Mouse (Mus musculus) limb, embryonic 11.5 days (tissue): ENCODE measurements around the gene Nmnat2. TPM values are rescaled to one million over a fixed set of nuclear protein-coding genes. Genes with fewer than 3 reads are reported as not detected.

ENCODE experiments used
- ATAC-seq: fragments of 200-750 bp; cut with Nextera tagmentation; 2 replicates; pipeline ENCODE4 v1.8.0; 2017; ENCODE audit warnings: low read depth; ENCODE audit not compliant: insufficient number of reproducible peaks, low FRiP score, low TSS enrichment
- DNase-seq: peaks from one replicate; pipeline ENCODE4 v3.0.0-alpha.2; 2015; ENCODE audit warnings: low spot score
- H3K27ac ChIP-seq: fragments of 300-500 bp; sonication (generic); replicated peaks from 2 replicates; pipeline ENCODE4 v1.5.1; 2014; ENCODE audit warnings: low read depth, mild to moderate bottlenecking, low read length
- H3K27me3 ChIP-seq: fragments of 300-500 bp; sonication (generic); 2 replicates; pipeline ENCODE4 v1.6.1; 2014; ENCODE audit warnings: mild to moderate bottlenecking, low read length, mixed read lengths; ENCODE audit not compliant: control insufficient read depth, insufficient read depth
- H3K36me3 ChIP-seq: fragments of 300-500 bp; sonication (generic); 2 replicates; pipeline ENCODE4 v1.6.1; 2014; ENCODE audit warnings: mild to moderate bottlenecking, low read length, moderate library complexity, mixed read lengths; ENCODE audit not compliant: control insufficient read depth, insufficient read depth
- H3K4me1 ChIP-seq: fragments of 300-500 bp; sonication (generic); 2 replicates; pipeline ENCODE4 v1.6.1; 2014; ENCODE audit warnings: low read length, mixed read lengths; ENCODE audit not compliant: control insufficient read depth, insufficient read depth
- H3K4me2 ChIP-seq: fragments of 300-500 bp; sonication (generic); 2 replicates; pipeline ENCODE4 v1.6.1; 2014; ENCODE audit warnings: low read depth, mild to moderate bottlenecking, moderate library complexity; ENCODE audit not compliant: severe bottlenecking
- H3K4me3 ChIP-seq: fragments of 300-500 bp; sonication (generic); 2 replicates; pipeline ENCODE4 v1.5.1; 2014; ENCODE audit warnings: low read depth, low read length
- H3K9ac ChIP-seq: fragments of 300-500 bp; sonication (generic); 2 replicates; pipeline ENCODE4 v1.6.1; 2014; ENCODE audit warnings: mild to moderate bottlenecking, low read length
- H3K9me3 ChIP-seq: fragments of 300-500 bp; sonication (generic); 2 replicates; pipeline ENCODE4 v1.6.1; 2016; ENCODE audit warnings: low read length; ENCODE audit not compliant: control insufficient read depth
- WGBS: fragments of 180-500 bp; shearing (Covaris S2); extraction: QIAGEN DNeasy Blood & Tissue Kit; methylation state at CpG from one replicate; pipeline ENCODE4 v1.1.7; 2014; 5-methylcytosine and 5-hydroxymethylcytosine counted together
- polyA plus RNA-seq: library from polyadenylated mRNA; unstranded; fragments of >200 nt; fragmentation: Nextera tagmentation; extraction: Ambion mirVana; gene quantifications from 2 replicates; pipeline ENCODE4 v1.2.1, GENCODE M21; 2014

The Nmnat2 gene
- polyA plus RNA-seq, 1 experiment from 2014 or later = 0.37 TPM

DNA sequence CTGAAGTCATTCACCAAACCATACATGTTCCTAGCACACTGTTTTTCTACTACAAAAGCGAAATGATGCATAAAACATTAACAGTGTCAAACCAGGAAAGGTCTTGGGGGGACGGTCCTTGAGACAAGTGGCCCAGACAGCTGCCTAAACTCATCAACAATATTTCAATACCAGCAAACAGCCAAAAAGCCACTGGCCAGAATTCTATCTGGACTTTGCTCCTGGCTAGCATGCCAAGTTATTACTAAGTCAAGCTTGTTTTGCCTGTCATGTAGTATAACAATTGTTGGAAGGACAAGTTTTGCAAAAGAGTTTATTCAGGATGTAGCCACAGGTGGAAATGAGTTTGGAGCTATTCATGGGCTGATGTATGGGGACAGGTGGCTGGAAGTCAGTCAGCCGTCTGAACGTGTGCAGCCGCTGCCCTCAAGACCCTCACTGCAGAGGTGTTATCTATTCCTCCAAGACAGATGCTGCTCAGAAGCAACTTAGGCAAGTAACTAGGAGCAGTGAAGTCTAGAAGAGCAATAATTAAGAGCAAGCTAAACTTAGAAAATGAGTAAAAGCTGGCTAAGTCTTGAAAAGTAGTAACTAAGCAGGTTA lies 202.3 kb downstream of the Nmnat2 start:
- Histone ChIP-seq H3K27ac (no peak overlapping the region), H3K9ac (no peak overlapping the region), H3K36me3 (no peaks in the 10 kb centered on the region), H3K4me3 (no peak overlapping the region), H3K9me3 (no peaks in the 10 kb centered on the region), H3K4me2 (no peak overlapping the region), H3K27me3 (no peaks in the 10 kb centered on the region), H3K4me1 (no peaks in the 10 kb centered on the region)
- no peak for ATAC-seq
- no peak for DNase-seq
- 72% methylated on average over 5 of the region's 5 CpGs for WGBS

DNA sequence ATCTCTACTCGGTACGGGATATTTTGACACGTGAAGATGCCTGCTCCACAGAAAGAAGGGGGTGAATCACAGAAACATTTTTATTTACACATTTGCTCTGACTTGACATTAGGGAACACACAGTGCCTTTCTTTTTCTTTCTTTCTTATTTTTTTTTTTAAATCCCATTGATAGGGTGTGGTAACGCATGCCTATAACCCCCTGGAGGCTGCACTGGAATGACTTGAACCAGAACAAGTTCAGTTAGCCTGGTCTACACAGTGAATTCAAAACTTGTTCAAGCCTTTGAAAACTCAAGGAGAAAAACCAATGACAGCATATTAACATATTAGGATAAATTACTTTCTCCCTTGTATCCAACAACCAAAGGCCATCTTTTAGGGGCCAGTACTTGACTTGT lies 204.3 kb downstream of the Nmnat2 start:
- H3K36me3 ChIP-seq = no peaks in the 10 kb centered on the region
- no peak overlapping the region for H3K4me3 ChIP-seq
- ATAC-seq (no peak), DNase-seq (no peak)
- no peaks in the 10 kb centered on the region for H3K27me3 ChIP-seq
- no peaks in the 10 kb centered on the region for H3K9me3 ChIP-seq
- H3K9ac ChIP-seq = no peak overlapping the region
- H3K4me1 ChIP-seq = no peaks in the 10 kb centered on the region
- no peak overlapping the region for H3K4me2 ChIP-seq
- H3K27ac ChIP-seq = no peak overlapping the region
- WGBS = 94% methylated on average over 4 of the region's 4 CpGs

DNA sequence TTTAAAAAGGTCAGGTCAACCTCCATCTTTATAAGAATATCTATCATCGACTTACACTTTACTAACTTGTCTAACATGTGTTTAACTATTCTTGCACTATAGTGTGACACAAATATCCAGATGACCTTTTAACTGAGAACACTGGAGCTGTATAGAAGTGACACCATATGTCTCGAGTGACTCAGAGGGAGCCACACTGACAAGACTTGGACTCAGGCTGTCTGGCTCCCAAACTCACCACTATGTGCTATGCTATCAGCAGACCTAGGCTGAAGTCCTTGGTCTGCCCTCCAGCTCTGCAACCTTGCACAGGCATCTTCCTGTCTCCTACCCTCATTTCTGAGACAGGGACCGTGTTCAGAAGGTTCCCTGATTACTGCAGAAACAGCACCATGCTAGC lies 209.0 kb downstream of the Nmnat2 start:
- no peaks in the 10 kb centered on the region for H3K36me3 ChIP-seq
- no peak overlapping the region for H3K27ac ChIP-seq
- no peaks in the 10 kb centered on the region for H3K9me3 ChIP-seq
- WGBS = 56% methylated on average over 3 of the region's 3 CpGs
- DNase-seq (no peak), ATAC-seq (no peak)
- H3K27me3 ChIP-seq = no peaks in the 10 kb centered on the region
- H3K4me1 ChIP-seq = no peaks in the 10 kb centered on the region
- no peak overlapping the region for H3K4me3 ChIP-seq
- no peak overlapping the region for H3K4me2 ChIP-seq
- H3K9ac ChIP-seq = no peak overlapping the region

DNA sequence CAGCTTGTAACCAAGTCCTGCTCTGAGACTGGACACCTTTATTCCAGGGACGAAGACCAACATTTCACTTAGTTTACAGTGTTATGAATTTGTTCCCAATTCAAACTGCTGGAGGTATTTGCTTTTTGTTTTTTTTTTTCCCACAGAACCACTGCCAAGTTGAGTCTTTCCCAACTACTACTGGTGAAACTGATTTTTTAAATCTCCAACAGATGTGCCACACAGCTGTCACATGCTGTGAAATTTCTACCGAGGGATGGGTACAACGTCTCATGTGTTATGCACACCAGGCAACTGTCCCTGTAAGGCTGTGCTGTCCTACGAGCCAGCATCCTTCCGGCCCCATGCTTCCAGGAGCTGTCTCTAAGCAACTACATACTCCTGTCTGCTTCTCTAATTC lies 213.5 kb downstream of the Nmnat2 start:
- no peak for DNase-seq
- H3K27ac ChIP-seq = no peak overlapping the region

More for the DNA sequence above, 213.5 kb downstream of the Nmnat2 start:
- no peaks in the 10 kb centered on the region for H3K9me3 ChIP-seq
- H3K4me1 ChIP-seq = peaks cover 3% of the 10 kb centered on the region; the same call in 1 of the 2 replicates
- no peaks in the 10 kb centered on the region for H3K36me3 ChIP-seq
- no peak for ATAC-seq
- no peaks in the 10 kb centered on the region for H3K27me3 ChIP-seq
- WGBS = 82% methylated on average over 5 of the region's 5 CpGs
- no peak overlapping the region for H3K9ac ChIP-seq
- H3K4me3 ChIP-seq = no peak overlapping the region
- H3K4me2 ChIP-seq = no peak overlapping the region

Other genes starting within 250 kb of the Nmnat2 start
- gene Apobec4, start 204.4 kb upstream of the Nmnat2 start, polyA plus RNA-seq = 0.12 TPM in 1 of 2 replicates, not detected in the other
- 32.7 and 34.3 TPM in 2 replicates for gene Rgl1, start 188.6 kb upstream of the Nmnat2 start, polyA plus RNA-seq
- 179 and 182 TPM in 2 replicates for gene Arpc5, start 188.5 kb upstream of the Nmnat2 start, polyA plus RNA-seq
- gene Ncf2, start 154.8 kb upstream of the Nmnat2 start, polyA plus RNA-seq = 2.4 and 2.7 TPM in 2 replicates
- gene Smg7, start 52.3 kb upstream of the Nmnat2 start, polyA plus RNA-seq = 38.6 and 42.2 TPM in 2 replicates
- gene Lamc2, start 231.5 kb downstream of the Nmnat2 start, polyA plus RNA-seq = 3.4 and 3.9 TPM in 2 replicates